Mouse (Mus musculus): ENCODE measurements around the gene Oosp2. TPM values are rescaled to one million over a fixed set of nuclear protein-coding genes. Genes with fewer than 3 reads are reported as not detected.

Oosp2 gene
- total RNA-seq (2023): not detected

DNA sequence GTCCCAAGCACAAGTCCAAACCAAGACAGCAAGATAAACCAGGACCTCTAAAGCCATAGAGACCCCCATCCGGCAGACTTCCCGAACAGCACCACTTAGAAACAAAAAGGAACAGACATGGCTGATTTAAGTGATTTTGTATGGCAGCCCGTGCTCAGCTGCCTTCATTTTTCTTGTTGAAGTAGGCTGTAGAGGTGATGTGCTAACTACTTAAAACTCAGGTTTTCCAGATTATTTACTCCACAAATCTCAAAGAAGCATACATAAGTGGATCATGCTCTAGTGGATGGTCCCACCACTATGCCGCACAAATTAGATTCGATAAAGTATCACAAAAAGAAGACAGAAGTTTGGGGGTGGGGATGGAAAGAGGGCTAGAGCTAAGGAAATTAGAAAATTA is at the start of gene Oosp2:
TSS of gene Oosp2 (minus strand) at position 101 of the 400 bp plus-strand sequence.

DNA sequence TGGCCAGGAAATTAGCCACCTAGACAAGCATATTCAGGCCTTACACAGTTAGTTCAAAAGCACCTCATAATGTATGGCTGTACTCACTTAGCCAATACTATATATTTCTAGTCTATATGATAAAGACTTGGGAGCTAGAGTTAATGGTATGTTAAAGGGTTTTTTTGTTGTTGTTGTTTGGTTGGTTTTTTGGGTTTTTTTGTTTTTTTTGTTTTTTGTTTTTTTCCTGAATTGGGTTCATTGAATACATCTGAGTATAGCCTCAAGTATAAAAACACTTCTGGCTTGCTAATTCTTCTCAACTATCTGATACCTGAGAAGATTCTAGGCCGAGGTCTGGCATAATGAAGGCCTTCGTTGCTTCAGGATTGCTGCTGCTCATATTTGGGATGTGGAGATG is 36.4 kb upstream of the Oosp2 start, which contains the start of gene Oosp3:
TSS of gene Oosp3 (plus strand) at position 301 of the 400 bp plus-strand sequence.

DNA sequence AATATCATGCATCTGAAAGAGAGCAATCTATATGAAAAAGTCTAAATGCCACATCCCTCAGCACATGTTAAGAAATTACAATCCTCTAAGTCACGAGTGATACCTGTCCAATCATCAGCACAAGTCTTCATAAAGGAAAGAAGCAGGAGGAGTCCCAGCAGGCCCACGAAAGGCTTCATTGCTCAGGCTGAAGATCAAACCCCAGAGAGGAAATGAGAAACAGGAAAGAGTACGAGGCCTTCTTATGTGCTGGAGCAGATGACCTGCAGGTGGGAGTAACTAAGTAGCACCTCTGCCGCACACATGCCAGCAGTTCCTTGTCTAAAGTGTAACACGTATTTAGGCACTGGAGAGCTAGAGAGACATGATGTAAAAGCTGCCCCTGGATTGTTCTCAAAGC is 30.5 kb upstream of the Oosp2 start, which contains the start of gene Oosp1:
TSS of gene Oosp1 (minus strand) at position 312 of the 400 bp plus-strand sequence.

DNA sequence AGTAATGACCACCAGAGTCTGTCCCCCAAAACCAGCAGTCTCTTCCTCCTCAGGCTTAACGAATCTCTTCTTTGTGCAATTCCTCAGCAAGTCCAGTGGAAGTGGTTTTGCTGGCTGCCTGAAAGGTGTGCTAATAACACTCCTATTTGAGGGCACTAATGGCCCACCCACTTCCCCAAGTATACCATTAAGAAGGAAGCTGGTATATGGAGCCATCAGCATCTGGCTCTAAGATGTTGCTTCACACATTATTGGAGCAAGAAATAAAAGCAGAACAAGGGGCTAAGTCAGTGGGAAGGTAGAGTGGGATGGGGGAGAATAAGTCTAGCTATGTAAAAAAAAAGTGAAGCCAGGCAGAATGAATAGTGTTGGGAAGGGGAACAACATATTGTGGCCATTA is 19.6 kb downstream of the Oosp2 start, which contains the start of gene Ms4a3:
TSS of gene Ms4a3 (minus strand) at position 120 of the 400 bp plus-strand sequence.

DNA sequence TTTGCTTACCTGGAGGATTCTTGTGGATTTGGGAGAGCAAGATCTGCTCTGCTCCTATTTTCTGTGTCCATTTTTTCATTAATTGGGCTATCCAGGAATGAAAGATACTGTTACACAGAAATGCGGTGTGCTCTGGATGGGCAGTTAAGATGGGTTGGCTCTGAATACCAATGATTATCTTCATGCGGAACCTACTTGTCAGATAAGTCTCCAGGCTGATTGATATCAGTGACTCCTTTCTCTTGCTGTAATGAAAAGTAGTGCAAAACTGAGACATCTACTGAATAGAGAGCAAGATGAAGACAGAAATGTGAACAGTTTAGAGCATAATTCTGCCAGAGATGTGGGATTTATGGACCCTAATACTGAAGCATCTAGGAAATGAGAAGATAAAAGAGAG is 36.8 kb downstream of the Oosp2 start, which contains the start of gene Ms4a2:
TSS of gene Ms4a2 (minus strand) at position 169 of the 400 bp plus-strand sequence.

DNA sequence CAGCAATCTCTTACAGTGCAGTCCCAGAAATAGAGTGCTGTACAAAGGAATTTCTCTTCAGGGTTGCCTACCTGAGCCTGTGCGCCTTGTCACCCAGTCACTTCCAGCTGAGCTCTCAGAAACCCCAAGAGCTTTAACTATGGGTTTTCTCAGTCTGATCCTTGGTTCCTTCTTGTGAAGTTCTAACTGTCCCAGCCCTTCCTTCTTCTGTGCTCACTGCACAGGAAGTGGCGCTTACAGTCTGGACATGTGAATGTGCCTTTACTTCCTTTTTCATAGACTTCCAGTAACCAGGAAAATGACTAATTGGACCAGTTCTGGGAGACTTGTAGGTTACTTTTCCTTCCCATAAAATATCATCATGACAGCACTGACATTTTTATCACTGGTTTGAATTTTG is 55.8 kb downstream of the Oosp2 start, which contains the start of gene Ms4a6d:
TSS of gene Ms4a6d (minus strand) at position 247 of the 400 bp plus-strand sequence.

Other genes with a start within 250 kb of the Oosp2 start
- gene Ms4a4b, start 217.0 kb downstream of the Oosp2 start, total RNA-seq (2023): 937 TPM
- 33.8 TPM for gene Ms4a6c, start 191.2 kb downstream of the Oosp2 start, total RNA-seq (2023)
- 328 TPM for gene Gm8369, start 174.6 kb downstream of the Oosp2 start, total RNA-seq (2023)
- gene Ms4a6b, start 144.0 kb downstream of the Oosp2 start, total RNA-seq (2023): 604 TPM
- gene Ms4a4d, start 123.8 kb downstream of the Oosp2 start, total RNA-seq (2023): not detected
- gene Ms4a6d, start 55.7 kb downstream of the Oosp2 start, total RNA-seq (2023): 8.6 TPM
- gene Ms4a2, start 36.8 kb downstream of the Oosp2 start, total RNA-seq (2023): not detected
- gene Ms4a3, start 19.7 kb downstream of the Oosp2 start, total RNA-seq (2023): not detected
- not detected for gene Oosp1, start 30.6 kb upstream of the Oosp2 start, total RNA-seq (2023)
- not detected for gene Oosp3, start 36.5 kb upstream of the Oosp2 start, total RNA-seq (2023)
- gene Gif, start 87.0 kb upstream of the Oosp2 start, total RNA-seq (2023): not detected
- 22.5 TPM for gene Mrpl16, start 109.8 kb upstream of the Oosp2 start, total RNA-seq (2023)
- 7.5 TPM for gene Stx3, start 158.8 kb upstream of the Oosp2 start, total RNA-seq (2023)
- gene Olfr1417, start 178.7 kb upstream of the Oosp2 start, total RNA-seq (2023): not detected
- gene Olfr1418, start 200.5 kb upstream of the Oosp2 start, total RNA-seq (2023): not detected
- not detected for gene Olfr1419, start 214.5 kb upstream of the Oosp2 start, total RNA-seq (2023)
- gene Olfr1420, start 226.0 kb upstream of the Oosp2 start, total RNA-seq (2023): not detected